In the genomic region with DNA sequence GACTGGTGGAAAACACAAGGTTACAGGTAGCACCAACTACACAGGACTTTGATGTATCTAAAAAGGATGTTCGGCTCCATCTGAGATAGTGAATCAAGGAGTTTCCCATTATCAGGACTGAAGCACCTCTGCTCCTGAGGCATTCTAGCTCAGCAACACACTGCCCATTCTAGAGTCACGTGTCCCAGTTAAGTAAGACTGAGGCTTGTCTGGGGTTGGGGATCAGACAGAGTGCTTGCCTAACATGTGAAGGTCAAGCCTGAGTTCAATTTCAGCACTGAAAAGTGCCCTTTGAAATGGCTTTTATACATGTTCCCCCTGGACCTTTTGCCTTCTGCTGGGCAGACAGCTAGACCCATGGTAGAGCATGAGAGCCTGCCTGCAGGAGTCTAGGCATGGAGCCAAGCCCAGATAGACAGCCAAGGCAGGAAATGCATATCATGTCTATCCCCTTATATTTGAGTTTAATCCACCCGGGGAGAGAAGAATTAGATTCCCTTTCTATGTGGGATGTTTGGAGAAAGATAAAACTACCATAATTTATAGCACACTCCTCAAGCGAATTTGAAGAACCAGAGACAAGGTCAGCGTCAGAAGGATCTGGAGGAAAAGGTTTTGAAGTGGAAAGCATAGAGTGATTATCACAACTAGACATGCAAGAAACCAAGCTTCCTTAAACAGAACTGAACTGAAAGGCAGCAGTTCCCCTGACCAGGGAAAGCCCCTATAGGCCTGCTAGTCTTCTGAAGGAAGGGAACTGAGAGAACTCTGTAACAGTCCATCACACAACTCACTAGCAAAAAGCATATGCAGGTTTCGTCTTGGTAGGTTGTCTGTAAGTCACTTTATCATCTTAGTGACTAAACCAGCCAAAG, we compare ENCODE assay signal across 1 mouse cellular context.
TF ChIP-seq lines count a peak whose summit lies in the region.

No protein-coding gene starts in this region.

TF ChIP-seq in CH12.LX, 34 proteins besides CTCF, POLR2A, EP300 and RAD21 (continued from another document):
- TF ChIP-seq MYC (IDR thresholded peaks at IDR 0.05; ENCODE audit: low read depth, low read length) (peak; percentile 62; the same call in 1 of the 2 replicates), BHLHE40 (IDR thresholded peaks at IDR 0.05; ENCODE audit: low read depth, low read length) (peak; percentile 80)
TF ChIP-seq in CH12.LX: peak in this region for 19.
